Mouse (Mus musculus): ENCODE results near the gene Snx29. TPM values are rescaled to one million over a fixed set of nuclear protein-coding genes. Genes with fewer than 3 reads are reported as not detected.

Snx29 gene
- polyA plus RNA-seq, 1 experiment from 2014 or later = 21.7 TPM

DNA sequence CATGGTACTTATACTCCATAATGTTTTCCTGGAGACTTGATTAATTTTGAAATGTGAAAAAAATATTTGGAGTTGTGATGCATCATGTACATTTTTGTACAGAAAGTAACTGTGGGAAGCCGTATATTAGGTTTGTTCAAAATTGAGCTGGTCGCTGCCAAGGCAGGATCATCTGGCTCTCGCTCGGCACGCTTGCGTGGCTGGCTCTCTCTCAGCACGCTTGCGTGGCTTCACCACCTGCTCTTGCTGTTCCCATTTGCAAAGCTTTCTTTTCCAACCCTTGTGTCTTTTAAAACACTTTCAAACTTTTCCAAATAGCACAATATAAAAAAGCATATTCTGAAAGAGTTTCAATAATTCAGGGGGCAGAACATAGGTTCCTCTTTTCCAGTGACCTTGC lies 317.2 kb downstream of the Snx29 start:
- Histone ChIP-seq H3K9ac (replicated peaks) (no peak overlapping the region), H3K27ac (no peak overlapping the region), H3K4me3 (replicated peaks) (no peak overlapping the region), H3K4me2 (replicated peaks) (no peak overlapping the region), H3K9me3 (no peaks in the 10 kb centered on the region), H3K4me1 (replicated peaks) (peaks cover 24% of the 10 kb centered on the region), H3K27me3 (no peaks in the 10 kb centered on the region), H3K36me3 (no peaks in the 10 kb centered on the region)
- 94% methylated on average over 8 of the region's 8 CpGs for WGBS
- ATAC-seq = no peak

DNA sequence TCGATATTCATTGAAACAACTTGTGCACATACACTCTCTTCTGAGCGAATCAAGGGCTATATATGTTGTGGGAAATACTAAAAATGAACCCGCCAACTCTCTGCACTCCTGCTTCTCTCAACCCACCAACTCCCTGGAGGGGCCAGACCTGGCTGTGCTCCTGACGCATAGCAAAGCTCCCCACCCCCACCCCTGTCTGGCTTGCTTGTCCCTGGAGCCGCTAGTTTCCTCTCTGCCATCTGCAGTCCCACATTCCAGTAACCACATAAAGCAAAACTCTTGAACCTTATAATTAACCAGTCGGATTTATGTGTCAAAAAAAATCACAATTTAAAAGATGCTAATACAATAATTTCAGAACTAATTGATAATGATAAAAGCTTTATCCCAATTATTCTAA lies 320.9 kb downstream of the Snx29 start:
- H3K9me3 ChIP-seq = no peaks in the 10 kb centered on the region
- H3K9ac ChIP-seq (replicated peaks) = no peak overlapping the region
- H3K36me3 ChIP-seq = no peaks in the 10 kb centered on the region
- no peak for ATAC-seq
- no peak overlapping the region for H3K27ac ChIP-seq
- H3K4me1 ChIP-seq (replicated peaks) = peaks cover 5% of the 10 kb centered on the region; the same call in 1 of the 2 replicates
- H3K4me2 ChIP-seq (replicated peaks) = no peak overlapping the region
- H3K4me3 ChIP-seq (replicated peaks) = no peak overlapping the region
- WGBS = 69% methylated on average over 6 of the region's 6 CpGs
- no peaks in the 10 kb centered on the region for H3K27me3 ChIP-seq

DNA sequence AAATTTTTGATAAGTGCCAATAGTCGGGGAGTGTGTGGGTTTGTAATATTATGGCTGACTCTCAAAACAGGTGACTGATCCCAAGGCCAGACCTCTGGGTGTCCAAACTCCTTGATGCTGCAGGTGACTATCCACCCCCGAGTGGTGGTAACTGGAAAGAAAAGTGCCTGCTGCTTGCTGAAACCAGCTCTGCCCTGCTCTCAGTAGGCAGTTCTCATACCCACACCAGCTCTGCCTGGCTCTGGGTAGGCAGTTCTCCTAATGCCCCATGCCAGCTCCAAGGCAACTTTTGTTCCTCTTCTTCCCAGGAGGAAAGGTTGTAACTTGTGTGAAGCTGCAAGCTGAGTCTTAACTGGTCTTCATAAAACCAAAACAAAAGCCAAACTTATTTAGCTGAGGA lies 321.7 kb downstream of the Snx29 start:
- Histone ChIP-seq H3K4me1 (replicated peaks) (peaks cover 5% of the 10 kb centered on the region; the same call in 1 of the 2 replicates), H3K4me3 (replicated peaks) (no peak overlapping the region), H3K27ac (no peak overlapping the region), H3K9me3 (no peaks in the 10 kb centered on the region), H3K9ac (replicated peaks) (no peak overlapping the region), H3K4me2 (replicated peaks) (no peak overlapping the region), H3K27me3 (no peaks in the 10 kb centered on the region), H3K36me3 (no peaks in the 10 kb centered on the region)
- no peak for ATAC-seq
- WGBS = 77% methylated on average over 2 of the region's 2 CpGs

DNA sequence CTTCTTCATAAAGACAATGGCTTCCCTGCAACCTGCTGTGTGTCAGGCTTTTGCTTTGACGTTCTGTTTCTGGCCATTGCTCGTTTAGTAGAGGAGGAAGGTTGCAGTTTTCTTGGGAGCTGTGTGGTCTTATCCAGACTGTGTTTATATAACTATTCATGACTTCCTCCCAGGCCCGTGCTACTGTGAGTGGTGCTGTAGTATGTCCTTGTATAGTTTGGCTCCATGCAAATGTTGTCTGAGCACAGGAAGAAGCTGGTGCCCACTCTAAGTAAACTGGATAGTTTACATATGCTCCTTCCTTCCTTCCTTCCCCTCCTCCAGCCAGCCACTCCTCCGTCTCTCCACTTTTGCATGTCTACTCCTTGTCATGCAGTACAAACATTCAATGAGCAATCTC lies 323.0 kb downstream of the Snx29 start:
- H3K27me3 ChIP-seq = no peaks in the 10 kb centered on the region
- H3K36me3 ChIP-seq = no peaks in the 10 kb centered on the region
- H3K27ac ChIP-seq = no peak overlapping the region
- H3K9ac ChIP-seq (replicated peaks) = no peak overlapping the region
- WGBS = 44% methylated on average over 4 of the region's 4 CpGs
- H3K4me1 ChIP-seq (replicated peaks) = peaks cover 5% of the 10 kb centered on the region; the same call in 1 of the 2 replicates
- no peak overlapping the region for H3K4me3 ChIP-seq (replicated peaks)
- no peak overlapping the region for H3K4me2 ChIP-seq (replicated peaks)
- no peak for ATAC-seq
- no peaks in the 10 kb centered on the region for H3K9me3 ChIP-seq

DNA sequence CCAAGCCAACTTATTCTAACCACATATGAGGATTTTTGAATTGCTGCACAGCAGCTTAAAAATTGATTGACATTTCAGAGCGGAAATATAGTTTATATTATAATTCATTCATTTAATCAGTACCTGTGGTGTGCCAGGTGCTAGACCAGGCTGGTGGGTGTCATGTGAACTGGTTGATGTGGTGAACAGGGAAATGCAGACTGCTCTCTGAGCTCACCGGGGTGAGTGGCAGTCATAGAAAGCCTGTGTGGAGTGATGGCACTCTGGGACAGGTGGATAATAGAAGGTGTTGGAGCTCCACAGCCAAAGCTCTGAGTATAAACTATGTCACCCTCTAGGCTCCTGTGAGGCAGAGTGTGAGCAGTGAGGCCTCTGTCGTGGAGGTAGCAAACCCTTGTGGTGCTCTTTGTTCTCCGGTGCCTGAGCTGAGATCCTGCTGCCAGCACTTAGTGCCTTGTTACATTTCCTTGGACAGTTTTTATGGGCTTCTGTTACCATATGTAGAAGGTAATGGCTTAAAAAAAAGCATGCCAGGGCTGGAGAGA lies 324.1 kb downstream of the Snx29 start:
- 80% methylated on average over 4 of the region's 4 CpGs for WGBS
- no peak for ATAC-seq
- no peak overlapping the region for H3K4me3 ChIP-seq (replicated peaks)
- no peak overlapping the region for H3K4me2 ChIP-seq (replicated peaks)
- H3K4me1 ChIP-seq (replicated peaks) = peaks cover 5% of the 10 kb centered on the region; the same call in 1 of the 2 replicates
- no peak overlapping the region for H3K27ac ChIP-seq
- no peaks in the 10 kb centered on the region for H3K36me3 ChIP-seq
- H3K9me3 ChIP-seq = no peaks in the 10 kb centered on the region
- H3K9ac ChIP-seq (replicated peaks) = no peak overlapping the region
- H3K27me3 ChIP-seq = no peaks in the 10 kb centered on the region

DNA sequence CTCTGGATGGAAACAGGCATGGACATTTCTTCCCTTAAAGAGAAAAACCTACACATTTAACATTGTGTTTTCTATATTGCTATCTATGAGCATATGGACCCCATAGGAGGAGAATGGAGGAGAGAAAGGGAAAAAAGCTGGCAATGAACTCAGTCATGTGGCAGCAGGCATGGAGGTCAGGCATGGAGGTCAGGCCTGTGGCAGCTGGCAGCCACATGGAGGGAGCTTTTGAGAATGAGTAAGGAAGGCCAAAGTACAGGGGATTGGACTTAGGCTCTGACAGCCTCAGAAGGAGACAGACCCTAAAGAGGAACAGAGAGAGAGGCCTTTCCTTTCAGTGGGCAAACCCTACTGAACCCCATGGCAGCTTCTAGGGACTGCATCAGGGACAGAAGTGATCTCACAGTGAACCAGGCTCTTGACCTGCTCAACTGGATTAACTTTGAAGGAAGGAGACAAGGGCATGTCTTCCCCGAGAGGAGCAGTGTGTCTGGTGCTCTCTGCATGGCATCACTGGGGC lies 325.5 kb downstream of the Snx29 start:
- Histone ChIP-seq H3K4me1 (replicated peaks) (peaks cover 4% of the 10 kb centered on the region; the same call in 1 of the 2 replicates), H3K9ac (replicated peaks) (no peak overlapping the region), H3K27ac (no peak overlapping the region), H3K4me2 (replicated peaks) (no peak overlapping the region), H3K4me3 (replicated peaks) (no peak overlapping the region), H3K9me3 (no peaks in the 10 kb centered on the region), H3K36me3 (no peaks in the 10 kb centered on the region), H3K27me3 (no peaks in the 10 kb centered on the region)
- ATAC-seq = no peak
- WGBS = 70% methylated on average over 1 of the region's 1 CpGs

DNA sequence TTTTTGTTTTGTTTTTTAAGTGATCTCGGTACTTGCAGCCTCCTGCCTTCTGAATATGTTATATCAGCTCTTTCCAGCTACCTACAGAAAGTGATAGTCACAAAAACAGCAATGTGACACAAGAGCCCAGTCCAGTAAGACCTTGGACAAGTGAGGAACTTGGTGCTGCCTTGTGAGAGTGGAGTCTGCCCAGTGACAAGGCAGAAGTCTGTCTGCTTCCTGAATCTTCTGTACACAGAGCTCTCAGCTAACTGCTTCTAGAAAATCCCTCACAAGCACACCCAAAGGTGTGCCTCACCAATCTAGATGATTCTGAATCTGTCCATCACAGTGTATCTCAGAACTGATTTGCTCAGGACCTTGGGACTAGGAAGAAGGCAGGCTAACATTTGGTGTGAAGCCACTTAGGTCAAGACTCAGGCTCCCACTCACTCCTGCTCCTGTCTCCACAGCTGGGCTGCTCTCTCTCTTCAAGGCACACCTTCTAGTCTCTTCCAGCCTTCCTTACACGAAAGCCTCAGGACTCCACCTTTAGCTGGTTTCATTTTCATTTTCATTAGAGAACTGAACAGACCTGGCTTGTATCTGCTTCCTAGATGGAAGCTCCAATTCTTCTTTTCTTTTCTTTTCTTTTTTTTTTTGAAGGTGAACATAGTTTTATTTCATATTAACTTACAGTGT lies 330.1 kb downstream of the Snx29 start:
- Histone ChIP-seq H3K27ac (no peak overlapping the region), H3K9me3 (no peaks in the 10 kb centered on the region)
- no peak for ATAC-seq

DNA sequence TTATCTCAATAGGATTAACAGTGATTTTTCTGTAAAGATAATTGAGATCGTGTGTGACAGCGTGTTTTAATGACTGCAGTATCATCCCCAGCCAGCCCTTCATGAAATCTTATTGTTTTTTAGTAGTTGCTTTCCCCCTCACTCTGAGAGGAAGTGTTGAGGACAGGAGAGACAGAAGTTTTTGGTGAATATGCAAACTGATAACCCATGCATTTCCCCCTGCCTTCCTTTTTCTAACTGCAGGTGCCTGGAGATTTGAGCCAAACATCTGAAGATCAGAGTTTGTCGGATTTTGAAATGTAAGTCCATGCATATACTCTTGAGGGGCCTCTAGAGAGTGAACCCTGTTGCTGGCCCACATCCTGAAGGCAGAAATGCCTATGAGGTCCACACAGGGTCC lies 333.2 kb downstream of the Snx29 start:
- Histone ChIP-seq H3K9me3 (no peaks in the 10 kb centered on the region), H3K4me1 (replicated peaks) (no peaks in the 10 kb centered on the region), H3K27me3 (no peaks in the 10 kb centered on the region), H3K4me3 (replicated peaks) (no peak overlapping the region), H3K9ac (replicated peaks) (no peak overlapping the region), H3K36me3 (no peaks in the 10 kb centered on the region), H3K27ac (no peak overlapping the region), H3K4me2 (replicated peaks) (no peak overlapping the region)
- ATAC-seq = no peak
- 87% methylated on average over 3 of the region's 3 CpGs for WGBS

More for the DNA sequence above, 330.1 kb downstream of the Snx29 start:
- Histone ChIP-seq H3K36me3 (no peaks in the 10 kb centered on the region), H3K4me1 (replicated peaks) (no peaks in the 10 kb centered on the region), H3K4me3 (replicated peaks) (no peak overlapping the region), H3K4me2 (replicated peaks) (no peak overlapping the region), H3K27me3 (no peaks in the 10 kb centered on the region), H3K9ac (replicated peaks) (no peak overlapping the region)
- WGBS = 89% methylated on average over 2 of the region's 2 CpGs

DNA sequence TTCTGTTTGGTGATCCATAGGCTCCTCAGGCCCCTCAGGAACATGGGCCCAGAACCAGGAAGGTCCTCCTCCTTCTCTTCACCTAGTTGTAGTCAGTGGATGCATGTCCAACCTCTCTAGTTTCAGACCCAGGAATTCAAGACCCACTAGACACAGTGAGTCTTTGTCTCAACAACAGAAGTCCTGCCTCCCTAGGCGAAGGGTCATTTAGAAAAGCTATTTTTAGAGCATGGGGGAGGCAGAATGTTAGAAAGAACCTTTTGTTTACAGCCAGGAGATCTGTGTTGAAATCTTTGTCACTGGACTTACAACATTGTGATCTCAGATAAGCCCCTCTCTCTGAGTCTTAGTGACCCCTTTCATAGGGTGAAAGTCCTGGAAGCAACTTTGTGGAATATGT lies 334.4 kb downstream of the Snx29 start:
- no peak overlapping the region for H3K4me2 ChIP-seq (replicated peaks)
- H3K27me3 ChIP-seq = no peaks in the 10 kb centered on the region
- H3K4me3 ChIP-seq (replicated peaks) = no peak overlapping the region
- H3K27ac ChIP-seq = no peak overlapping the region
- ATAC-seq = no peak
- WGBS = 43% methylated on average over 1 of the region's 1 CpGs
- no peaks in the 10 kb centered on the region for H3K36me3 ChIP-seq
- H3K9ac ChIP-seq (replicated peaks) = no peak overlapping the region
- no peaks in the 10 kb centered on the region for H3K9me3 ChIP-seq
- no peaks in the 10 kb centered on the region for H3K4me1 ChIP-seq (replicated peaks)

DNA sequence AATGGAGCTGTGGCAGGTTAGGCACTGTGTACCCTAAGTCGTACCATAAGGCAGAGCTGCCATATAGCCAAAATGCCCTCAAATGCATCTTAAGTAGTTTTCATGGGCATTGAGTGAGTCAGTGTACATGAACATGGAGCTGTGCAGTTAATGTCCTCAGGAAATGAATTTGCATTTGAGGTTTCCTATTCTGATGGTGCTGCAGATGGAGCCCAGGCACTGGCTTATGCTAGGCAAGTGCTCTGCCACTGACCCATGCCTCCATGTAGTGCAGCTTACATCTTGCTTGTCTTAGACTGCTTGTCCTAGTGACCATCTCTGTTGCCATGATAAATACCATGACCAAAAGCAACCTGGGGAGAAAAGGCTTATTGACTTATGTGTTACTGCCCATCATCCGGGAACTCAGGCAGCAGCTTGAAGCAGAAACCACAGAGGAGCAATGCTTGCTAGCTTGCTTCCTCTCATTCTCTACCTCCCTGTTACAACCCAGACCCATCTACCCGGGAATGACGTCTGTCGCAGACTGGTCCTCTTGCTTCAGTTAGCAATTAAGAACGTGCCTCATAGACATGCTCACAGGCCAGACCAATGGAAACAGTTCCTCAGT lies 336.5 kb downstream of the Snx29 start:
- H3K4me2 ChIP-seq (replicated peaks) = no peak overlapping the region
- H3K27ac ChIP-seq = no peak overlapping the region
- no peaks in the 10 kb centered on the region for H3K4me1 ChIP-seq (replicated peaks)
- no peaks in the 10 kb centered on the region for H3K36me3 ChIP-seq
- no peak overlapping the region for H3K9ac ChIP-seq (replicated peaks)
- H3K4me3 ChIP-seq (replicated peaks) = no peak overlapping the region
- no peaks in the 10 kb centered on the region for H3K27me3 ChIP-seq
- WGBS = 88% methylated on average over 6 of the region's 6 CpGs
- no peaks in the 10 kb centered on the region for H3K9me3 ChIP-seq
- no peak for ATAC-seq

DNA sequence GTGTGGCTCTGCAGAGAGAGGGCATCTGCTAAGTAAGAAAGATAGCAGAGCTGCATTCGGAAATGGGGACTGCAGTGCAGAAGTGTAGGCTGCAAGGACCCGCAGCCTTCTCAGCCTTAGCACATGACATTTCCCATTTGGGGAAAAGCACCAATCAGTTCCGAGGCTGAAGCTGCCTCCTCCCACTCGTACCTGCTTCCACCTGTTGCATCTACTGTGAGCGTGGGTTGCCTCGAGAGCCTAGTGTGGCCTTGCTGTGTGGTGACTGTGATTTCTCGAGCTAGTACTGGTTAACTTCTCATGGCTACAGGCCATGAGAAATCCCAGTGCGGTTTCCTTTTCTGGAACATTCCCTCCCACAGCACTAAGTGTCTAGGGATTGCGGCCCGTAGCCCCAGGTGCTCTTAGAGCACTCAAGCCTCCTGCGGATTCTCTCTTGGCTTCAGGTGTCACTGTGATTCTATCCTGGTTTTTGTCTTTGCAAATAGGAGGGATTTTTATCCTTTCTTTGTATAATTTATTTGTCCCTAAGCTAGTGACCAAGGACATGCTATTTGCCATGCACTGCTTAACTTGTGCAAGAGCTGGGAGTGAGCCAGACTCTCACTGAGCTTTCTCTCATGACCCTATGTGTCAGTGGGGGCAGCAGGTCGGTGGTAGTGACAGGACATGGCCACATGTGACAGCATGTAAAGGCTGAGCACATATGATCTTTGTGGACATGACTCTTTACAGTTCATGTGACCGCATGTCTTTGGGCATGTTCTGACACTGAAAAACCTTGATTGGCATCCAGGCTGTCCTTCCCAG lies 342.4 kb downstream of the Snx29 start:
- H3K9me3 ChIP-seq = no peaks in the 10 kb centered on the region
- H3K4me3 ChIP-seq (replicated peaks) = no peak overlapping the region
- no peak overlapping the region for H3K9ac ChIP-seq (replicated peaks)
- H3K27me3 ChIP-seq = no peaks in the 10 kb centered on the region
- ATAC-seq = no peak
- H3K4me1 ChIP-seq (replicated peaks) = peaks cover 13% of the 10 kb centered on the region
- H3K36me3 ChIP-seq = no peaks in the 10 kb centered on the region
- H3K27ac ChIP-seq = no peak overlapping the region
- 89% methylated on average over 13 of the region's 13 CpGs for WGBS
- no peak overlapping the region for H3K4me2 ChIP-seq (replicated peaks)

DNA sequence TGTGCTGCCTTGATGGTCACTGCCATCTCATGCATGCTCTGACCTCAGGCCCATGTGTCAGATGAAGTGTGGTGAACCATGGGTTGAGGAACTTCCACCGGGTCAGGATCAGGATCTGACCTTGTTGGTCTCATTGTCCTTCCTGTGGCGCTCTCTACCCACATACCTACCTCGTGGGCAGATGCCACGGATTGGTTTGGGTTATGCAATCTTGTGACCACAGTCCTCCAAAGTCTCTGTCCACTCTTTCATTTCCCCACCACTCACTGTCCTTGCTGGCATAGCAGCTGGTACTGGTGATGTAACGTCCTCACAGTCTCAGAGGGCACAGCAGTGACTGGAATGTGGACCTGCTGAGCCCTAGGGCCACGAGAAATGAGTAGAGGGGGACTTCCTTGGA lies 343.2 kb downstream of the Snx29 start:
- no peak overlapping the region for H3K4me2 ChIP-seq (replicated peaks)
- peaks cover 13% of the 10 kb centered on the region for H3K4me1 ChIP-seq (replicated peaks)
- WGBS = 93% methylated on average over 6 of the region's 6 CpGs
- H3K36me3 ChIP-seq = no peaks in the 10 kb centered on the region
- H3K9me3 ChIP-seq = no peaks in the 10 kb centered on the region
- H3K4me3 ChIP-seq (replicated peaks) = no peak overlapping the region
- H3K27ac ChIP-seq = no peak overlapping the region
- no peaks in the 10 kb centered on the region for H3K27me3 ChIP-seq
- no peak overlapping the region for H3K9ac ChIP-seq (replicated peaks)
- ATAC-seq = no peak
